Mouse (Mus musculus): ENCODE data around the gene Nrros. TPM values are rescaled to one million over a fixed set of nuclear protein-coding genes. Genes with fewer than 3 reads are reported as not detected.

The Nrros gene
- total and polyA plus RNA-seq, 3 experiments: 55.9 to 59.8 TPM; not detected in 1

- Histone ChIP-seq H3K9ac (ENCODE audit: control insufficient read depth, low read depth, low read length, poor library complexity, severe bottlenecking) (no peak within 1 kb of the TSS), H3K9me3 (replicated peaks; ENCODE audit: insufficient read depth, low read length) (no peaks in the 10 kb centered on the region), H3K79me2 (ENCODE audit: control insufficient read depth, insufficient read depth, low read length, poor library complexity) (no peaks in the 10 kb centered on the region), H3K27ac (ENCODE audit: control insufficient read depth, low read depth, low read length) (no peak within 1 kb of the TSS; the same call in 1 of the 2 replicates), H3K27me3 (ENCODE audit: control insufficient read depth in 1 of 2, insufficient read depth in 2 of 2, low read length in 2 of 2) (no peaks in the 10 kb centered on the region), H3K4me3 (ENCODE audit: control insufficient read depth in 1 of 2, insufficient read depth in 1 of 2, low read depth in 2 of 2, low read length in 2 of 2) (no peak within 1 kb of the TSS), H3K4me1 (ENCODE audit: control insufficient read depth in 1 of 2, insufficient read depth in 2 of 2, low read length in 2 of 2) (peaks cover 7 to 14% of the 10 kb centered on the region in 2 experiments), H3K36me3 (ENCODE audit: control insufficient read depth in 1 of 2, insufficient read depth in 2 of 2, low read length in 2 of 2) (peaks cover 0 to 14% of the 10 kb centered on the region in 2 experiments; a peak in 2 of 4 replicates)
- peak; percentile 61 for TF ChIP-seq ZNF384 (IDR thresholded peaks at IDR 0.05; ENCODE audit: low read depth, low read length)
- TF ChIP-seq CTCF (IDR thresholded peaks at IDR 0.05 in 2 of 3, conservative IDR thresholded peaks at IDR 0.05 in 1 of 3; ENCODE audit: control insufficient read depth in 1 of 3, insufficient read depth in 1 of 3, low read depth in 2 of 3, low read length in 3 of 3, poor library complexity in 1 of 3, severe bottlenecking in 1 of 3): no peak
- no peak for TF ChIP-seq RCOR1 (IDR thresholded peaks at IDR 0.05; ENCODE audit: low read depth, low read length)
- no peak for DNase-seq (ENCODE audit: low read depth, low spot score)
Measured at GRCm38 (mm10) chr16:32179333-32179901, 14.0 kb upstream of the Nrros start, which contains the start of gene Bex6. Gene Bex6 (plus strand): TSS chr16:32179823.

- H3K4me1 ChIP-seq (ENCODE audit: control insufficient read depth in 1 of 2, insufficient read depth in 2 of 2, low read length in 2 of 2): peaks cover 7 to 14% of the 10 kb centered on the region in 2 experiments
- H3K36me3 ChIP-seq (ENCODE audit: control insufficient read depth in 1 of 2, insufficient read depth in 2 of 2, low read length in 2 of 2): peaks cover 0 to 14% of the 10 kb centered on the region in 2 experiments; a peak in 2 of 4 replicates
- H3K9ac ChIP-seq (ENCODE audit: control insufficient read depth, low read depth, low read length, poor library complexity, severe bottlenecking): peak overlapping the region; percentile 64
- H3K27ac ChIP-seq (ENCODE audit: control insufficient read depth, low read depth, low read length): peak overlapping the region; percentile 84
- H3K4me3 ChIP-seq (ENCODE audit: control insufficient read depth in 1 of 2, insufficient read depth in 1 of 2, low read depth in 2 of 2, low read length in 2 of 2): peak overlapping the region; percentile 30 to 39; a peak in 3 of 4 replicates
- no peaks in the 10 kb centered on the region for H3K79me2 ChIP-seq (ENCODE audit: control insufficient read depth, insufficient read depth, low read length, poor library complexity)
- no peaks in the 10 kb centered on the region for H3K9me3 ChIP-seq (replicated peaks; ENCODE audit: insufficient read depth, low read length)
- H3K27me3 ChIP-seq (ENCODE audit: control insufficient read depth in 1 of 2, insufficient read depth in 2 of 2, low read length in 2 of 2): no peaks in the 10 kb centered on the region
- peak; percentile 84 for DNase-seq (ENCODE audit: low read depth, low spot score)
- TF ChIP-seq BHLHE40 (IDR thresholded peaks at IDR 0.05; ENCODE audit: borderline replicate concordance, low read depth, low read length) (no peak), UBTF (IDR thresholded peaks at IDR 0.05; ENCODE audit: borderline replicate concordance, insufficient read depth, low read depth, low read length) (no peak), SMC3 (IDR thresholded peaks at IDR 0.05; ENCODE audit: low read depth, low read length) (no peak), TAL1 (IDR thresholded peaks at IDR 0.05; ENCODE audit: low read length) (no peak), EP300 (IDR thresholded peaks at IDR 0.05; ENCODE audit: low read depth in 1 of 2, low read length in 2 of 2) (peak; percentile 71 to 94), ETS1 (IDR thresholded peaks at IDR 0.05; ENCODE audit: low read depth, low read length) (peak; percentile 65; the same call in 1 of the 2 replicates), USF1 (IDR thresholded peaks at IDR 0.05; ENCODE audit: low read depth, low read length) (no peak), NELFE (IDR thresholded peaks at IDR 0.05; ENCODE audit: low read depth, low read length) (peak; percentile 67), SIN3A (IDR thresholded peaks at IDR 0.05; ENCODE audit: low read length) (peak; percentile 71), CTCF (IDR thresholded peaks at IDR 0.05 in 2 of 3, conservative IDR thresholded peaks at IDR 0.05 in 1 of 3; ENCODE audit: control insufficient read depth in 1 of 3, insufficient read depth in 1 of 3, low read depth in 2 of 3, low read length in 3 of 3, poor library complexity in 1 of 3, severe bottlenecking in 1 of 3) (no peak), MAZ (IDR thresholded peaks at IDR 0.05; ENCODE audit: low read depth, low read length) (no peak), POLR2A (IDR thresholded peaks at IDR 0.05; ENCODE audit: control insufficient read depth in 1 of 2, insufficient read depth in 1 of 2, low read depth in 1 of 2, low read length in 2 of 2, poor library complexity in 1 of 2) (peak in 1 of 2 experiments; percentile 64; a peak in 2 of 4 replicates), POLR2AphosphoS5 (IDR thresholded peaks at IDR 0.05; ENCODE audit: borderline replicate concordance, low read depth, low read length) (no peak), CHD1 (IDR thresholded peaks at IDR 0.05; ENCODE audit: low read depth, low read length) (no peak), MAX (IDR thresholded peaks at IDR 0.05; ENCODE audit: low read length) (peak; percentile 37; the same call in 1 of the 2 replicates), MYC (IDR thresholded peaks at IDR 0.05; ENCODE audit: low read depth, low read length) (no peak), MAFK (IDR thresholded peaks at IDR 0.05; ENCODE audit: borderline replicate concordance, low read depth, low read length) (no peak), ZC3H11A (IDR thresholded peaks at IDR 0.05; ENCODE audit: low read depth, low read length) (no peak), ZMIZ1 (IDR thresholded peaks at IDR 0.05; ENCODE audit: low read depth, low read length) (0 out of 2 replicates have a peak, but pooled peaks have one; percentile 42), ZNF384 (IDR thresholded peaks at IDR 0.05; ENCODE audit: low read depth, low read length) (peak; percentile 95), ELF1 (IDR thresholded peaks at IDR 0.05; ENCODE audit: low read depth, low read length) (0 out of 2 replicates have a peak, but pooled peaks have one; percentile 26), HCFC1 (IDR thresholded peaks at IDR 0.05; ENCODE audit: low read depth, low read length) (peak; percentile 66), POLR2AphosphoS2 (IDR thresholded peaks at IDR 0.05; ENCODE audit: low read length) (0 out of 2 replicates have a peak, but pooled peaks have one; percentile 39), MXI1 (IDR thresholded peaks at IDR 0.05; ENCODE audit: low read depth, low read length) (no peak), USF2 (IDR thresholded peaks at IDR 0.05; ENCODE audit: borderline replicate concordance in 1 of 2, insufficient read depth in 1 of 2, low read depth in 1 of 2, low read length in 2 of 2) (no peak), GABPA (IDR thresholded peaks at IDR 0.05; ENCODE audit: low read depth, low read length) (no peak)
Measured at GRCm38 (mm10) chr16:32176896-32177686, 11.7 kb upstream of the Nrros start.
